ENCODE assay signal across 14 mouse cellular contexts in the genomic region with DNA sequence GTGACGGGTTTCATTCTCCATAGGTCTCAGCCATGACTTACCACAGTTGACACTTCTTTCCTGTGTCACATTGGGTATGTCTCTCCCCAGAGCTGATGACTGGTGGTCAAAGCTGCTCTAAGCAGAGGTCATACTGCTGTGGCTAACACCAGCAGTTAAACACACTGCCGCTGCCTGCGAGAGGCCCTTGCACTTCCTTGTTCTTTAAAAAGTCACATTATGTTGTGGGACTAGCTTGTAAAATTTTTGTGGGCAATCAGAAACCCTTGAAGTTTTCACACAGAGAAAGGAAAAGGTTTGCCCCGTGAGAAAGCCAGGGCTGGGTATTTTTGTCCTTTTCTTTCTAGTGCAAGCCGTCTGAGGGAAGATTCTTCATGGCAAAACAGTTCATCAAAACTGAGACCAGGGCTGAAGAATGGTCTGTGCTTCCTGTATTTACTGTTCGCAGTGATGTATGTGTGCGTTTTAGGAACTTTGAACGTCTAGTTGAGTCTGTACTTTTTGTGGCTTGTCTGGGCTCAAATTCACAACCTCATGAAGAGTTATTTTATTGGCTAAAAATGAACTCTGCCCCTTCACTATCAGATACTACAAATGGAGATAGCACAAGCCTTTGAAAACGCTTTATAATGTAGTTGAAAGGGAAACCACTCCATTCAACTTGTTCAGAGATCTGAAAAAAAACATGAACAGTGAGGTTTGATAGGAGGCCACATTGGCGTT.
DNase-seq lines count a peak whose midpoint lies in the region; ATAC-seq and TF ChIP-seq lines count a peak whose summit lies in the region.
"Had no signal": no experiment of that assay in that cellular context is flagged by ENCODE, and none has a peak within 500 bp of the region (broad histone marks: within the 10 kb centered on the region; RNA-seq: fewer than 3 reads in every experiment).

No protein-coding gene starts in this region.

- no peak for TF ChIP-seq POLR2A in lung, adult 2 months (IDR thresholded peaks at IDR 0.05; ENCODE audit: borderline replicate concordance, extremely low read depth, low read depth, low read length)
- TF ChIP-seq POLR2A in bone marrow macrophage, adult 2 months (IDR thresholded peaks at IDR 0.05; ENCODE audit: borderline replicate concordance, low read depth, low read length), result no peak

- H3K27ac ChIP-seq in lung, embryonic 14.5 days (ENCODE audit: low read depth), result no peak overlapping the region
- peak overlapping the region; percentile 73 for H3K27ac ChIP-seq in bone marrow macrophage, adult 2 months (ENCODE audit: insufficient read depth, low read depth, low read length)
- no peak overlapping the region; the same call in 1 of the 2 replicates for H3K27ac ChIP-seq in stomach, embryonic 15.5 days
- H3K27ac ChIP-seq in kidney, embryonic 16.5 days (ENCODE audit: low read length), result no peak overlapping the region
- H3K27ac ChIP-seq: embryonic facial prominence, embryonic 13.5 days had no signal

- no peak overlapping the region for H3K4me2 ChIP-seq in lung, embryonic 14.5 days
- no peak overlapping the region for H3K4me2 ChIP-seq in stomach, embryonic 15.5 days
- no peak overlapping the region for H3K4me2 ChIP-seq in kidney, embryonic 16.5 days (replicated peaks; ENCODE audit: low read depth, low read length)
- H3K4me2 ChIP-seq: embryonic facial prominence, embryonic 13.5 days; heart, embryonic 12.5 days had no signal

- no peak overlapping the region for H3K4me3 ChIP-seq in lung, embryonic 14.5 days (ENCODE audit: low read depth, low read length)
- no peak overlapping the region for H3K4me3 ChIP-seq in lung, adult 2 months (replicated peaks; ENCODE audit: extremely low read depth, low read depth, low read length)
- H3K4me3 ChIP-seq in bone marrow macrophage, adult 2 months (ENCODE audit: insufficient read depth, low read length), result no peak overlapping the region
- H3K4me3 ChIP-seq in stomach, embryonic 15.5 days (replicated peaks), result no peak overlapping the region
- H3K4me3 ChIP-seq in kidney, embryonic 16.5 days (ENCODE audit: low read length), result no peak overlapping the region
- H3K4me3 ChIP-seq: embryonic facial prominence, embryonic 13.5 days; heart, embryonic 12.5 days; myocyte had no signal

- TF ChIP-seq CTCF in lung, embryonic 14.5 days (IDR thresholded peaks at IDR 0.05; ENCODE audit: low read depth), result no peak
- no peak for TF ChIP-seq CTCF in lung, adult 2 months (IDR thresholded peaks at IDR 0.05; ENCODE audit: insufficient read depth, low read length)
- no peak for TF ChIP-seq CTCF in bone marrow macrophage, adult 2 months (IDR thresholded peaks at IDR 0.05; ENCODE audit: low read depth, low read length)

- intact Hi-C loops in left cerebral cortex, postnatal 4 days (cut with DNase I), result no loop called here

- H3K27me3 ChIP-seq in lung, embryonic 14.5 days (ENCODE audit: insufficient read depth, low read length), result no peaks in the 10 kb centered on the region
- H3K27me3 ChIP-seq in stomach, embryonic 15.5 days (replicated peaks), result no peaks in the 10 kb centered on the region
- H3K27me3 ChIP-seq in kidney, embryonic 16.5 days (ENCODE audit: insufficient read depth, low read length), result no peaks in the 10 kb centered on the region
- H3K27me3 ChIP-seq: embryonic facial prominence, embryonic 13.5 days; heart, embryonic 12.5 days had no signal

- ATAC-seq in lung, embryonic 14.5 days (ENCODE audit: insufficient read depth), result no peak
- ATAC-seq in stomach, embryonic 15.5 days (ENCODE audit: insufficient read depth, low FRiP score, low read depth), result peak; percentile 47; the same call in 1 of the 2 replicates
- ATAC-seq in kidney, embryonic 16.5 days (ENCODE audit: low FRiP score, low TSS enrichment), result no peak

- no peaks in the 10 kb centered on the region for H3K36me3 ChIP-seq in lung, embryonic 14.5 days (ENCODE audit: insufficient read depth)
- no peaks in the 10 kb centered on the region for H3K36me3 ChIP-seq in stomach, embryonic 15.5 days
- no peaks in the 10 kb centered on the region for H3K36me3 ChIP-seq in kidney, embryonic 16.5 days (ENCODE audit: insufficient read depth, low read length)
- H3K36me3 ChIP-seq: embryonic facial prominence, embryonic 13.5 days; heart, embryonic 12.5 days had no signal

- DNase-seq in lung, embryonic 14.5 days, result peak; percentile 25
- DNase-seq in lung, adult 2 months, result no peak
- DNase-seq in lung, postnatal 36 days, result peak; percentile 38
- no peak for DNase-seq in left cerebral cortex, postnatal 4 days
- no peak for DNase-seq in retina, postnatal 1 day
- DNase-seq: cerebellum, adult 11-12 months; layer of hippocampus, adult 9-11 months; right cerebral cortex, postnatal 14 days had no signal

- H3K4me1 ChIP-seq in lung, embryonic 14.5 days (ENCODE audit: insufficient read depth), result no peaks in the 10 kb centered on the region; the same call in 1 of the 2 replicates
- no peaks in the 10 kb centered on the region for H3K4me1 ChIP-seq in lung, adult 2 months (ENCODE audit: control insufficient read depth, insufficient read depth, low read length)
- H3K4me1 ChIP-seq in bone marrow macrophage, adult 2 months (ENCODE audit: control insufficient read depth, insufficient read depth, low read length), result peaks cover 28% of the 10 kb centered on the region
- no peaks in the 10 kb centered on the region for H3K4me1 ChIP-seq in stomach, embryonic 15.5 days
- H3K4me1 ChIP-seq in kidney, embryonic 16.5 days (ENCODE audit: insufficient read depth, low read length), result no peaks in the 10 kb centered on the region
- H3K4me1 ChIP-seq: embryonic facial prominence, embryonic 13.5 days; heart, embryonic 12.5 days had no signal

- WGBS in lung, embryonic 14.5 days, result 41% methylated on average over 10 of the region's 10 CpGs
- 41% methylated on average over 10 of the region's 10 CpGs for WGBS in lung, adult 2 months
- 48% methylated on average over 10 of the region's 10 CpGs for WGBS in stomach, embryonic 15.5 days
- 55% methylated on average over 10 of the region's 10 CpGs for WGBS in kidney, embryonic 16.5 days

- H3K9ac ChIP-seq in lung, embryonic 14.5 days, result no peak overlapping the region
- H3K9ac ChIP-seq in stomach, embryonic 15.5 days, result no peak overlapping the region
- H3K9ac ChIP-seq in kidney, embryonic 16.5 days (replicated peaks; ENCODE audit: low read length), result no peak overlapping the region
- H3K9ac ChIP-seq: embryonic facial prominence, embryonic 13.5 days; heart, embryonic 12.5 days had no signal

- H3K9me3 ChIP-seq in lung, embryonic 14.5 days (ENCODE audit: low read depth, low read length), result no peaks in the 10 kb centered on the region
- H3K9me3 ChIP-seq in stomach, embryonic 15.5 days, result no peaks in the 10 kb centered on the region
- H3K9me3 ChIP-seq in kidney, embryonic 16.5 days (ENCODE audit: low read length), result no peaks in the 10 kb centered on the region
- H3K9me3 ChIP-seq: embryonic facial prominence, embryonic 13.5 days; heart, embryonic 12.5 days had no signal

Comparison
In these comparisons a context has a peak if more than half of its experiments do, and no peak if none do; other contexts are left out.
1. DNase-seq: peak in lung, embryonic 14.5 days (single experiment) and lung, postnatal 36 days (single experiment); none in lung, adult 2 months (single experiment), left cerebral cortex, postnatal 4 days (single experiment) and retina, postnatal 1 day (single experiment).